Mouse (Mus musculus): Measurements from ENCODE around the gene Tesk2. TPM values are rescaled to one million over a fixed set of nuclear protein-coding genes. Genes with fewer than 3 reads are reported as not detected.

The Tesk2 gene
- total and polyA plus RNA-seq, 3 experiments = 3.5 to 7.0 (median 5.8) TPM

GRCm38 (mm10) chr4:116768510-116768909 is 47.8 kb downstream of the Tesk2 start:
- in situ Hi-C loops (cut with MboI; ENCODE audit: low pct_ligation_motif_present, low pct_unique_long_range_greater_than_20kb, low sequenced_read_pairs) (no loop called here), dilution Hi-C loops (cut with MboI; ENCODE audit: extremely low pct_ligation_motif_present, extremely low pct_unique_long_range_greater_than_20kb, low sequenced_read_pairs) (no loop called here)
- Histone ChIP-seq H3K27ac (ENCODE audit: insufficient read depth, low read depth) (no peak overlapping the region), H3K9ac (ENCODE audit: insufficient read depth, low read depth) (no peak overlapping the region), H3K27me3 (replicated peaks) (no peaks in the 10 kb centered on the region), H3K79me2 (replicated peaks; ENCODE audit: control insufficient read depth, extremely low read depth, insufficient read depth, poor library complexity, severe bottlenecking) (no peaks in the 10 kb centered on the region), H3K4me1 (ENCODE audit: control insufficient read depth in 1 of 2, insufficient read depth in 2 of 2) (no peaks in the 10 kb centered on the region), H3K36me3 (replicated peaks in 1 of 2; ENCODE audit: control insufficient read depth in 1 of 2, insufficient read depth in 1 of 2, low read length in 1 of 2) (no peaks in the 10 kb centered on the region), H3K4me3 (replicated peaks in 1 of 3; ENCODE audit: low read depth in 2 of 3, low read length in 2 of 3, poor library complexity in 1 of 3) (no peak overlapping the region), H3K4me2 (ENCODE audit: insufficient read depth, low read depth, poor library complexity, severe bottlenecking) (no peak overlapping the region), H3K9me3 (replicated peaks; ENCODE audit: low read length) (no peaks in the 10 kb centered on the region)
- TF ChIP-seq TCF12 (IDR thresholded peaks at IDR 0.05; ENCODE audit: low read depth, low read length) (no peak), NRF1 (IDR thresholded peaks at IDR 0.05; ENCODE audit: low read depth, low read length) (no peak), GABPA (IDR thresholded peaks at IDR 0.05; ENCODE audit: insufficient replicate concordance, low read depth, low read length) (no peak), IRF4 (IDR thresholded peaks at IDR 0.05; ENCODE audit: low read depth, low read length) (no peak), HCFC1 (IDR thresholded peaks at IDR 0.05; ENCODE audit: low read depth, low read length) (no peak), EP300 (IDR thresholded peaks at IDR 0.05; ENCODE audit: low read length) (no peak), KAT2A (IDR thresholded peaks at IDR 0.05; ENCODE audit: insufficient replicate concordance, low read length) (no peak), MAZ (IDR thresholded peaks at IDR 0.05; ENCODE audit: low read depth, low read length) (no peak), TBP (conservative IDR thresholded peaks at IDR 0.05; ENCODE audit: low read depth, low read length) (no peak), SIN3A (IDR thresholded peaks at IDR 0.05; ENCODE audit: low read length) (no peak), POLR2A (IDR thresholded peaks at IDR 0.05; ENCODE audit: low read depth, low read length) (no peak), RCOR1 (conservative IDR thresholded peaks at IDR 0.05; ENCODE audit: low read depth, low read length) (no peak), UBTF (IDR thresholded peaks at IDR 0.05; ENCODE audit: low read depth, low read length) (no peak), MAFK (IDR thresholded peaks at IDR 0.05; ENCODE audit: insufficient replicate concordance, low read length) (no peak), USF1 (IDR thresholded peaks at IDR 0.05; ENCODE audit: low read depth, low read length) (no peak)
- DNase-seq (ENCODE audit: extremely low read depth) = no peak

- DNase-seq (ENCODE audit: extremely low read depth) = no peak
- no peak overlapping the region for H3K27ac ChIP-seq (ENCODE audit: insufficient read depth, low read depth)
- H3K9ac ChIP-seq (ENCODE audit: insufficient read depth, low read depth) = no peak overlapping the region
- no peak overlapping the region for H3K4me2 ChIP-seq (ENCODE audit: insufficient read depth, low read depth, poor library complexity, severe bottlenecking)
- H3K36me3 ChIP-seq (replicated peaks in 1 of 2; ENCODE audit: control insufficient read depth in 1 of 2, insufficient read depth in 1 of 2, low read length in 1 of 2) = no peaks in the 10 kb centered on the region
- dilution Hi-C loops (cut with MboI; ENCODE audit: extremely low pct_ligation_motif_present, extremely low pct_unique_long_range_greater_than_20kb, low sequenced_read_pairs) = no loop called here
- TF ChIP-seq POLR2AphosphoS2 (IDR thresholded peaks at IDR 0.05; ENCODE audit: low read depth, low read length) (no peak), EP300 (IDR thresholded peaks at IDR 0.05; ENCODE audit: low read length) (no peak), PAX5 (IDR thresholded peaks at IDR 0.05; ENCODE audit: low read length) (no peak), MAZ (IDR thresholded peaks at IDR 0.05; ENCODE audit: low read depth, low read length) (no peak), MAX (IDR thresholded peaks at IDR 0.05; ENCODE audit: low read length) (no peak)
- no peaks in the 10 kb centered on the region for H3K9me3 ChIP-seq (replicated peaks; ENCODE audit: low read length)
- H3K4me3 ChIP-seq (replicated peaks in 1 of 3; ENCODE audit: low read depth in 2 of 3, low read length in 2 of 3, poor library complexity in 1 of 3) = no peak overlapping the region
- H3K27me3 ChIP-seq (replicated peaks) = no peaks in the 10 kb centered on the region
- H3K79me2 ChIP-seq (replicated peaks; ENCODE audit: control insufficient read depth, extremely low read depth, insufficient read depth, poor library complexity, severe bottlenecking) = no peaks in the 10 kb centered on the region
- in situ Hi-C loops (cut with MboI; ENCODE audit: low pct_ligation_motif_present, low pct_unique_long_range_greater_than_20kb, low sequenced_read_pairs) = no loop called here
- no peaks in the 10 kb centered on the region for H3K4me1 ChIP-seq (ENCODE audit: control insufficient read depth in 1 of 2, insufficient read depth in 2 of 2)
These were observed 48.3 kb downstream of the Tesk2 start for GRCm38 (mm10) chr4:116769060-116769459.
